Mouse (Mus musculus) naive thymus-derived CD4-positive, alpha-beta T cell, adult 2 months (primary cell): ENCODE results near the gene Vmn2r78.
"Not testable (repeated sequence)": the region's sequence is repeated elsewhere in the genome, so short reads cannot be mapped to it uniquely, and the experiment has no call there.

ENCODE experiments used
- DNase-seq: peaks from one replicate; pipeline ENCODE4 v3.0.0-alpha.2; 2011; ENCODE audit warnings: low read depth

The Vmn2r78 gene

GRCm38 (mm10) chr7:86914794-86915193 lies at the start of gene Vmn2r78:
Vmn2r78 (plus strand) TSS chr7:86915094.
- not testable (repeated sequence) for DNase-seq

- no peak for DNase-seq
These were observed 25.1 kb upstream of the Vmn2r78 start for GRCm38 (mm10) chr7:86889470-86890469.

GRCm38 (mm10) chr7:86937288-86937687 lies 22.4 kb downstream of the Vmn2r78 start:
- no peak for DNase-seq

GRCm38 (mm10) chr7:86994700-86995099 lies 79.8 kb downstream of the Vmn2r78 start:
- DNase-seq, result no peak

- not testable (repeated sequence) for DNase-seq
These were observed 80.9 kb downstream of the Vmn2r78 start, which contains the start of gene Vmn2r79 for GRCm38 (mm10) chr7:86995815-86996214. Vmn2r79 (plus strand) TSS chr7:86996115.
